Mouse (Mus musculus) monocyte, adult 2 months (primary cell): ENCODE data around the gene Crebl2.

ENCODE experiments used
- DNase-seq, 2 experiments: peaks; one replicate each; pipeline ENCODE4 v3.0.0; 2022; ENCODE audit warnings: low spot score in 2 of 2, low read depth in 1 of 2

Gene Crebl2

DNA sequence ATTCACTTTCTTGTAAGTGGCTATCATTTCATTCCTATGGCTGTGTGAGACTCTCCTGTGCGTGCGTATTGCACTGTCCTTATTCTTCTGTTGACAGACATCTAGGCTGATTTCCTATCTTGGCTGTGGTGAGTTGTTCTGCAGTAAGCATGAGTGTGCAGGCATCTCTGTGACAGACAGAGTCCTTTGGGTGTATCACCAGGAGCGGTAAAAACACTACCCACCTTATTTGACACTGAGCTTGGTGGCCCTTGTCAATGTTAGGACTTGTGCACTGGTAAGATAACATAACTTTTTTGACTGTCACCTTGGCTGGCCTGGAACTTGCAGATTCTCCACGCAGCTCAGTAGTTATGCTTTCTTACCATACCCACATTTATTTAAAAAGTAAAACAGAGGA is 40.9 kb downstream of the Crebl2 start:
- no peak for DNase-seq

- DNase-seq: no peak
Measured at GRCm38 (mm10) chr6:134872236-134872635, 42.3 kb downstream of the Crebl2 start.

DNA sequence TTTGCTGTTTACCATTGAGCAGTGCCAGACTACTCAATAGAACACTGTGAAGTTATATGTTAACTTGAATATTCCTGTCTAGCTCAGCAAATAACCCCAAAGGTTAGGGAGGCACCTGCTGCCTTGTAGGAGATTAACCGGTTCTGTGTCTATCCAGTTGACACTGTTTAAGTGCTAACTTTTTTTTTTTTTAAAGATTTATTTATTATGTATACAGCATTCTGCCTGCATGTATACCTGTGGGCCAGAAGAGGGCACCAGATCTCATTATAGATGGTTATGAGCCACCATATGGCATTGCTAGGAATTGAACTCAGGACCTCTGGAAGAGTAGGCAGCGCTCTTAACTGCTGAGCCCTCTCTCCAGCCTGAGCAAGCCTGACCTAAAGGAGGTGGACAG is 43.1 kb downstream of the Crebl2 start:
- DNase-seq: no peak

DNA sequence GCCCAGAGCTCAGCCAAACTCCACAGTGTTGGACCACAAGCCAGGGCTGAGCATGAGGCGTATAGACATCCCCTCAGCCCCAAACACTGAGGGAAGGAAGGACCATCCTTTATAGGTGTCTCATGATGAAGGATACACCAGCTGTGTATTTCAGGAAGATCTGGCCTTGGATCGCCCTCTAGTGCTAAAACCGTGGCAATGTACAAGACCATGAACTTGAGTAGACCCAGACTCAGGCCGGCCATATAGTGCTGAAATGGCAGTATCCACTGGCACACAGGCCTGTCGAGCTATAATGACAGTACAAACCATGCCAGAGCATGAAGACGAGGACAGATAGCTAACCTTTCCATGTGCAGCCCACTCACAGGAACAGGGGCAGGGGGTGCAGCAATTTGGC is 46.8 kb downstream of the Crebl2 start:
- no peak for DNase-seq

- no peak for DNase-seq
Measured at GRCm38 (mm10) chr6:134877276-134877675, 47.3 kb downstream of the Crebl2 start.

DNA sequence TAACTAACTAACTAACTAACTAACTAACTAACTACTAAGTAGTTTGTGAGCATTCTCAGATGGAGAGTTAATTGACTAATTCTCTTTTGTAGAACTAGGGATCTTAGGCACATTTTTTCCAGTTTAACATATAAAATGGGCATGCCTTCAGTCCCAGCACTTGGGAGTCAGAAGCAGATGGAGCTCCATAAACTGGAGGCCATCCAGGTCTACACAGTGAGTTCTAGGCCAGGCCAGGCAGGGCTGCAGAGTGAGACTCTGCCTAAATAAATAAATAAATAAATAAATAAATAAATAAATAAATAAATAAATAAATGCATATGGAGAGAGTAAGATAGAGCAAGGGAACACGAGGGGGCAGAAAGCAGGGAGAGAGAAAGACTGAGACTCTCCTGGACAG is 47.9 kb downstream of the Crebl2 start:
- DNase-seq: no peak

DNA sequence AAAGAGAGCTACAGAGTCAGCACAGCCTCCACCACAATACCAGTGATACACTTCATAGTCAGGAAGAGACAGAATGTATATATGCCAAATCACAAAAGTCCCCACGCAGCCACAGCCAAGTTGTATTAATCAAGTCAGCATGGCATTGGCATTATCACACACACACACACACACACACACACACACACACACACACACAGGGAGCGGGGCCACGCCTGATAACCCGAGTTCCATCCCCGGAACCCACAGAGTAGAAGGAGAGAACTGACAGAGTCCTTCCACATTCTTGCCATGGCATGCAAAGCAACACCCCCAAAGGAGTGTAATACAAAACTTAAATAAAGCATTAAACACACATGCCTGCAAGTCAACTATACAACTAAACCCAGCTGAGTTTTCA is 49.6 kb downstream of the Crebl2 start:
- DNase-seq: no peak

DNA sequence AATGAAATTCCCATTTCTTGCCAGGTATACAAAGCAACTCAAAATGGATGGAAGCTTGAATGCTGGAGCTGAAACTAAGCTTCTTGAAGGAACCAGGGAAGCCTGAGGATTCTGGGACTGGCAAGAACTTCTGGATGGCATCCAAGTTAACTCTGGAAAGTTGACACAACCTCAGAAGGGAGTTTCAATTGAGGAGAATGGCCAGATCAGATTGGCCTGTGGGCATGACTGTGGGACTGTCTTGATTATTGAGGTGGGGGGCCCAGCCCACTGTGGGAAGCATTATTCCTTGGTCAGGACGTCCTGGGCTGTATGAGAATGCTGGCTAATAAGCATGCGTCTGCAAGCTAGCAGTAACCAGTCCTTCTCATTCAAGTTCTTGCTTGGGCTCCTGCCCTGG is 50.1 kb downstream of the Crebl2 start:
- DNase-seq: no peak

DNA sequence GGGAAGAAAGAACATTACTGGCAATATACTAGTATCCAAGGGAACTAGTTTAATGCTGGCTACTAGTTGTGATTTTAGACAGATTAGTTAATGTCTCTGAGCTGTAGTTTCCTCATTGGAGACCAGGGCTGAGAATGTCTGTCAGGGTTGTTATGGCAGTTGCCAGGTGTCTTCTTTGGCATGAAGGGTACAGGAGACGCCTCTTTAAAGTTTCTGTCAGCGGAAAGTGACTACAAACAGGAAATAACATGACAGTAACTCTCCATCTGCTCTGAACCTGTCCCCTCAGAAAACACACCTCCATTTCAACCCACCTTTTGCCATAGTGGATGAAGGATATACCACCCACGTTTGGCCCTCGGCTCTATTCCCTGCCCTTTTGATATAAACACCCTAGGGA is 53.7 kb downstream of the Crebl2 start:
- no peak for DNase-seq

GRCm38 (mm10) chr6:134885515-134885914 is 55.6 kb downstream of the Crebl2 start:
- DNase-seq: no peak

DNA sequence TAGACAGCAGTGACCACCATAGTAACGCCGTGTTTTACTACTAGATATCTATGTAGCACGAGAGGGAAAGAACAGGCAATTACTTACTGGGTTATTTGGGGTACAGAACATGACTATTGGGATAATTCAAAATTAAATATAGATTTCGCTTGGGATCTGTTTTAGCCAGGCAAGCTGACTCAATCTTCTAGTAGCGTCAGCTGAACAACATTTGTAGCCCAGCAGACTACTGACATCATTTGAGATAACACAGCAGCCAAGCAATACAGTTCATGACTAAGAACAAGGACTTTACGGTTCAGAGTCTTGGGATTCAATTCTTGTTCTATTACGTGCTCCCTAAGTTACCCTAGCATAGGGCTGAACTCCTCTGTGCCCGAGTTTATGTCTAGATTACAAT is 56.5 kb downstream of the Crebl2 start:
- no peak for DNase-seq

GRCm38 (mm10) chr6:134887008-134887407 is 57.1 kb downstream of the Crebl2 start:
- DNase-seq: no peak

DNA sequence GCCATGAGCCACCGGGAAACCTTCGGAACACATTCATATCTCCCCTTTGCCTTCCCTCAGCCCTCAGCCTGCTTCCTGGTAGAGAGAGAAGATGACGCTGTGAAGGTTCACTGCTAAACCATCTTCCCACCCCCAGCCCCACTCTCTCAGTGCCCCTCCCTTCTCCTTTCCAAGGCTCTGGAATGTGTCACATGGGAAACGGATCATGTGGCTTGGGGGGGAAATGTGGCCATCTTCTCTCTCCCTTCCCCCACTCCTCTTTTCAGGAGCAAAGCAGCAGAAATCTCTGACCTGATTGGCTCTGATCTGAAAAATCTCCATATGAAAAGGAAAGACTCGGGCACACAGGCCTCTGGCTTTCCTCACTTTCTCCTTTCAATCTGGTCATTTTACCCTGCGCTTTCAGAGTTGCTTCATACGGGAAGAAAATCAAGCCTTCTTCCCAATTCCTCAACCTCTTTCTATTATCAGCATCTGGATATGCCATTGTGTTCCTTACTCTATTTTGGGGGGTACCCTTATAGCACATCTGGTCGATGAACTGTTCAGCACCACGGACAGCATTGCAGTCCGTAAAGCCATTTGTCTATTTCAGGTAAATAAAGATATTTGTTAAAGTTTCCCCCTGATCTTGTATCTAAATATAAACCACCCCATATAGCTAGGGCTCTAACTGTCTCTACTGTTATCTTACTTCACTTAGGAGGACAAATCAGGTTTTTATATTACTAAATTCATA is 57.9 kb downstream of the Crebl2 start:
- DNase-seq: no peak

GRCm38 (mm10) chr6:134888563-134889017 is 58.6 kb downstream of the Crebl2 start:
- no peak for DNase-seq

DNA sequence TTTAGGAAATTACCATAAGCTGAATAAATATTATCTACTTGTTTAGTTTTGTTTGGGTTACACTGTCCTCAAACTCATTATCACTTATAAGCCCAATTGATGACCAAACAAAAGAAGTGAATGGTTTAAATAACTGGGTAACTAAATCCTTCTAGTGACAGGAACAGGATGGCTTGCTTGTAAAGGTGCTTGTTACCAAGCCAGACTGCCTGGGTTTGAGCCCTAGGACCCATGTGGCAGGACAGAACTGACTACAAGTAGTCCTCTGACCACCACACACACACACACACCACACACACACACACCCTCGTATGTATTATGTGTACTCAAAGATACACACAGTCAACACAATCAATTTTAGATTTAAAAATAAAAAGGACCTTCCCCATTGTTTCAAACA is 59.8 kb downstream of the Crebl2 start:
- no peak for DNase-seq

DNA sequence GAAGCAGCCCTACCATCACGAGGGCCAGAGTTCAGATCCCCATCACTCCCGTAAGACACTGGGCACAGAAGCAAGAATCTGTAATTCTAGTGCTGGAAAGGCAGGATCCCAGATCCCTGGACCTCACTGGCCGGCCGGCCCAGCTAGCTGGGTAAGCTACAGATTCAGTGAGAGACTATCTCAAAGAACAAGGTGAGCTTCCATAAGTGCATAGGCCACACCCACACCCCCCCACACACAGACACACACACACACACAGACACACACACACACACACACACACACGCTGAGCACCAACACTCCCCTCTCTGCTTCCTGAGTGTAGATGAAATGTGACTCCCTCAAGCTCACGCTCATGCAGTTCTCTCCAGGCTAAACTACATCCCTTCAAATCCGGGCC is 60.5 kb downstream of the Crebl2 start:
- no peak for DNase-seq

GRCm38 (mm10) chr6:134896570-134897436 is 66.8 kb downstream of the Crebl2 start:
- no peak for DNase-seq

DNA sequence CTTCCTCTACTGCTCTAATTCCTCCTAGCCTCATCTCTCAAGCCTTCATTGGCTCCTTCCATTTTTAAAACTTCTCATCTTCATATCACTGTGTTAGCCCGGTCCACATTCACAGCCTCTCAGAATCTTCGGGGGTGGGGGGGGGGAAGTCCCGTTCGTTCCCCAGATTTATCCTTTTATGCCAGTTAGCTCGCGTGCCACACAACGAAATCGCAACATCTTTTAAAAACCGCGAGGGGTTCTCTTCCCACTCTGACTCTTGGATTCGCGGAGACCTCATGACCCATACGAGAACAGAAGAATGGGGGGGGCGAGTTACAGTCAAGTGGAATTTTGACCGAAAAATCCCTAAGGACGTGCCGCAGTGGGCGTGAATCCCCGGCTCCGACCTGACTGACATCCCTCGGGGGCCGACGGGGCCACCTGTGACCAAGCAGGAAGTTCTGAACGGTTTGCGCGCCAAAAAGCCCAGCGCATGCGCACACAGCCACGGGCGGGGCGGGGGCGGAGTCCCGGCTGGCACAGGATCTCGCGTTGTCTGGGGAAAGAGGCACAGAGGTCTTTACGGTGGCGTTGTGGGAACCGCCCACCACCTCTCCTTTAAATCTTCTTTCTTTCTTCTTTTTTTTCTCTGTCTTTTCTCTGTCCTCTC is 67.6 kb downstream of the Crebl2 start:
- DNase-seq: peak; percentile 89 to 91

- peak in 1 of 2 experiments; percentile 66 for DNase-seq
Measured at GRCm38 (mm10) chr6:134898095-134898965, 68.4 kb downstream of the Crebl2 start, which contains the start of gene Gpr19. Gpr19 (minus strand) TSS chr6:134898578.

- no peak for DNase-seq
Measured at GRCm38 (mm10) chr6:134903368-134903767, 73.4 kb downstream of the Crebl2 start.
